ENCODE assay signal across 8 mouse cellular contexts in the genomic region with DNA sequence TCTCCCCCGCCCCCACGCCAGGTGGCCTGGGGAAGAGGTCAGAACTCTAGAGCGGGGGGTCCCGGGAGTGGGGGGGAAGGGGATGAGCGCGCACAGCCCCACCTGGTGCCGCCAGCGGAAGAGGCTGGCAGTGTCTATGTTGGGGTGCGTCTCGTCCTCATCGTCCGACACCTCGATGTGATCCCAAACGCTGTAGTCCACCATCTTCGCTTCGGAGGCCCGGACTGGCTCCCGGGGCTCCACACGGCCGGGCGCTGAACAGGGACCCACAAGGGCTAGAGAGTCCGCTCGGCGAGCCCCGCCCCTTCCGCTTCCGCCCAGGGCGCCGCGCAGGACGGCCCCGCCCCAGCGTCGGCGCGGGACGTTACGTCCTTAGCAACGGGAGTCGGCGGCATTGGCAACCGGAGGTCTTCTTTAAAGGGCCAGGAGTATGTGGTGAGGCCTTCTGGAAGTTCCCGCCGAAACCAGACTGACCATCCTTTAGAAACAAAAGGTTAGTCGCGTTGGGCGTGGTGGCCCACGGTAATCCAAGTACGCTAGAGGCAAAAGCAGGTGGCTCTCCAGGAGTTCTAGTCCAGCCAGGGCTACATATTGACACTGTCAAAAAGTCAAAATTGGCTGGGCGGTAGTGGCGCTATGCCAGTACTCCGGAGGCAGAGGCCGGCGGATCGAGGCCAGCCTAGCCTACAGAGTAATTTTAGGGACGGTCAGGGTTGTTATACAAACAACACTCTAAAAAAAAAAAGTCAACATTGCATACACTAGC. TPM values are rescaled to one million over a fixed set of nuclear protein-coding genes. Genes with fewer than 3 reads are reported as not detected.
DNase-seq lines count a peak whose midpoint lies in the region; ATAC-seq and TF ChIP-seq lines count a peak whose summit lies in the region.

A gene (minus strand): TSS at position 329 of the 766 bp plus-strand sequence.

- peak; percentile 83 for ATAC-seq in activated CD4-positive, CD25-positive, alpha-beta regulatory T cell, adult 4 months
- ATAC-seq in megakaryocyte progenitor cell, adult 5-6 weeks (replicated peaks; ENCODE audit: poor library complexity): peak; percentile 80

- TF ChIP-seq POLR2A in cortical plate, adult 2 months (IDR thresholded peaks at IDR 0.05; ENCODE audit: extremely low read depth, insufficient read depth, low read length): peak; percentile 38; the same call in 1 of the 2 replicates

- DNase-seq in gastrocnemius, postnatal 10 days: peak; percentile 94
- peak; percentile 95 for DNase-seq in induced T-regulatory cell, adult 2 months (ENCODE audit: low read depth)
- peak; percentile 81 to 94 for DNase-seq in left cerebral cortex, adult 9 months (ENCODE audit: low spot score in 2 of 2)
- peak; percentile 92 for DNase-seq in right cerebral cortex, postnatal 14 days
- DNase-seq in urinary bladder, postnatal 36 days (ENCODE audit: low spot score in 2 of 2): peak; percentile 90 to 92

- H3K27ac ChIP-seq in cortical plate, adult 2 months (ENCODE audit: insufficient read depth, low read length): no peak within 1 kb of the TSS; the same call in 1 of the 2 replicates

- H3K4me1 ChIP-seq in cortical plate, adult 2 months (ENCODE audit: control insufficient read depth, insufficient read depth, low read length): peaks cover 10% of the 10 kb centered on the region

- peak within 1 kb of the TSS; percentile 82 for H3K4me3 ChIP-seq in cortical plate, adult 2 months (ENCODE audit: insufficient read depth, low read length)

- TF ChIP-seq CTCF in cortical plate, adult 2 months (IDR thresholded peaks at IDR 0.05; ENCODE audit: extremely low read depth, insufficient read depth, low read length): no peak

RNA-seq across cellular contexts. Expression of the gene that starts here (rescaled TPM):
- 100 to 1,000 TPM; 102 to 129 TPM for polyA plus RNA-seq in activated CD4-positive, CD25-positive, alpha-beta regulatory T cell, adult 4 months (2017; shearing (Covaris generic))
- 158 and 168 TPM in 2 replicates for polyA plus RNA-seq in cortical plate, adult 2 months (2012; rRNA removed)
- total RNA-seq in gastrocnemius, postnatal 10 days (2021): 100 to 1,000 TPM; 138 to 151 TPM
- total RNA-seq in megakaryocyte progenitor cell, adult 5-6 weeks (2015): 69.7 and 72.1 TPM in 2 replicates
- 283 and 351 TPM in 2 replicates for total RNA-seq in megakaryocyte progenitor cell, adult 5-6 weeks (2017)
